In the genomic region with DNA sequence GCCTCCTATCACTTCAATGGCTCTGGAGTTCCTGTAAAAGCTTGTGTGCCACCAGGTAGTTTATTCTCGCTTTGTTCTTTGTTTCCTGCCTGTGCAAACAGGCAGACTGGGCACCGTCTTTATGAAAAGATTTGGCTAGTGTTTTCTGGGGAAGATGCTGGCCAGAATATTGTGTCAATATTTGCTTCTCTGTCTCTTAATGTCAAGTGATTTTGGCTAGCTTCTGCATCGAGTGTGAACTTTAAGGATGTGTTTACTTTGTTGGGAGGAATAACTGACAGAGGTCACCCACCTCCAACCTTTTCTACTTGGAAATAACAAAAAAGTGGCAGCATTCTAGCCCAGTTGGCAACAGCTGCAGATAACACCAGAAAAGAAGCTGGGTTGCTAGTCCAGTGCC, we compare ENCODE assay signal across 29 mouse cellular contexts. TPM values are rescaled to one million over a fixed set of nuclear protein-coding genes. Genes with fewer than 3 reads are reported as not detected.
"Had no signal": no experiment of that assay in that cellular context is flagged by ENCODE, and none has a peak within 500 bp of the region (broad histone marks: within the 10 kb centered on the region; RNA-seq: fewer than 3 reads in every experiment).

No protein-coding gene starts in this region.

- H3K27me3 ChIP-seq: limb, embryonic 13.5 days; liver, embryonic 13.5 days; lung, embryonic 15.5 days had no signal

- H3K27ac ChIP-seq: kidney, postnatal 0 days; layer of hippocampus, adult 2 months; limb, embryonic 10.5 days; limb, embryonic 13.5 days; liver, embryonic 13.5 days; neural tube, embryonic 12.5 days; neural tube, embryonic 15.5 days; stomach, postnatal 0 days had no signal

- H3K9me3 ChIP-seq: limb, embryonic 10.5 days; limb, embryonic 13.5 days; liver, embryonic 13.5 days; lung, embryonic 15.5 days; megakaryocyte, embryonic 14.5 days; neural tube, embryonic 12.5 days; neural tube, embryonic 15.5 days had no signal

- ATAC-seq: intestine, postnatal 0 days had no signal

- H3K9ac ChIP-seq: limb, embryonic 13.5 days; liver, embryonic 13.5 days; lung, embryonic 15.5 days; neural tube, embryonic 12.5 days; neural tube, embryonic 15.5 days had no signal

- H3K4me3 ChIP-seq: layer of hippocampus, adult 2 months; limb, embryonic 10.5 days; limb, embryonic 13.5 days; liver, embryonic 13.5 days; lung, embryonic 15.5 days; megakaryocyte, embryonic 14.5 days; neural tube, embryonic 12.5 days; neural tube, embryonic 15.5 days had no signal

- H3K4me2 ChIP-seq: limb, embryonic 13.5 days; liver, embryonic 13.5 days; lung, embryonic 15.5 days; midbrain, embryonic 11.5 days; neural tube, embryonic 12.5 days; neural tube, embryonic 15.5 days had no signal

- DNase-seq: kidney, adult 2 months; kidney, postnatal 25 days; layer of hippocampus, adult 9-11 months; liver, embryonic 13.5 days; midbrain, embryonic 14.5 days; right cerebral cortex, adult 18-20 months; right cerebral cortex, postnatal 14 days; right cerebral cortex, postnatal 4 days; thymus, adult 2 months; thymus, postnatal 14 days; thymus, postnatal 4 days had no signal

RNA-seq across cellular contexts. Expression of gene Gm11213, which starts 50.4 kb away (rescaled TPM):
- total RNA-seq: layer of hippocampus, adult 2 months; layer of hippocampus, postnatal 25 days; left cerebral cortex, adult 18-20 months; left cerebral cortex, postnatal 25 days had no signal
- polyA plus RNA-seq: intestine, embryonic 14.5 days; intestine, postnatal 0 days; kidney, adult 2 months; kidney, embryonic 14.5 days; kidney, postnatal 0 days; large intestine, adult 2 months; limb, embryonic 10.5 days; limb, embryonic 13.5 days; liver, embryonic 13.5 days; lung, embryonic 15.5 days; midbrain, embryonic 11.5 days; midbrain, embryonic 14.5 days; neural tube, embryonic 12.5 days; neural tube, embryonic 15.5 days; stomach, embryonic 14.5 days; stomach, postnatal 0 days; thymus, adult 2 months had no signal
